Mouse (Mus musculus): ENCODE results near the gene Stx12. TPM values are rescaled to one million over a fixed set of nuclear protein-coding genes. Genes with fewer than 3 reads are reported as not detected.

Gene Stx12
- total RNA-seq, 2 experiments from 2014 or later = 60.9 to 64.1 TPM

Other genes starting within 250 kb of the Stx12 start
- 10 to 100 TPM; 24.6 to 28.2 TPM for gene Eya3, start 245.5 kb downstream of the Stx12 start, total RNA-seq (2021)
- 1 to 10 TPM; 3.3 to 5.7 TPM for gene Xkr8, start 152.0 kb downstream of the Stx12 start, total RNA-seq (2021)
- 10 to 100 TPM in 1 of 2 experiments, under 1 TPM in 1; 0.99 to 31.3 TPM for gene Smpdl3b, start 127.3 kb downstream of the Stx12 start, total RNA-seq (2021)
- gene Rpa2, start 116.2 kb downstream of the Stx12 start, total RNA-seq (2021) = 10 to 100 TPM; 10.8 to 13.6 TPM
- 1 to 10 TPM; 1.3 to 1.7 TPM for gene Themis2, start 88.1 kb downstream of the Stx12 start, total RNA-seq (2021)
- 10 to 100 TPM; 43.0 to 49.3 TPM for gene Ppp1r8, start 41.3 kb downstream of the Stx12 start, total RNA-seq (2021)
- 10 to 100 TPM; 35.5 to 38.6 TPM for gene Fam76a, start 38.0 kb upstream of the Stx12 start, total RNA-seq (2021)
- gene Fgr, start 89.6 kb upstream of the Stx12 start, total RNA-seq (2021) = under 1 TPM; 0.30 to 0.40 TPM
- gene Ahdc1, start 126.8 kb upstream of the Stx12 start, total RNA-seq (2021) = 10 to 100 TPM; 63.7 to 74.1 TPM
- 100 to 1,000 TPM; 122 to 132 TPM for gene Wasf2, start 246.0 kb upstream of the Stx12 start, total RNA-seq (2021)

Data from adrenal gland, postnatal 36 days (tissue).